Mouse (Mus musculus) cerebellum, postnatal 25 days (tissue): ENCODE results near the gene Spata2l.
"Not testable (repeated sequence)": the region's sequence is repeated elsewhere in the genome, so short reads cannot be mapped to it uniquely, and the experiment has no call there.

Source experiments
- DNase-seq, 2 experiments: peaks; one replicate each; pipeline ENCODE4 v3.0.0; 2021; ENCODE audit warnings: mixed read lengths in 2 of 2

The Spata2l gene

GRCm38 (mm10) chr8:123245543-123245942, 9.5 kb upstream of the Spata2l start:
- DNase-seq, result no peak

GRCm38 (mm10) chr8:123244382-123244781, 8.3 kb upstream of the Spata2l start:
- DNase-seq, result no peak

- DNase-seq, result no peak
These were observed 7.0 kb upstream of the Spata2l start for GRCm38 (mm10) chr8:123243053-123243452.

GRCm38 (mm10) chr8:123242107-123242923, 6.3 kb upstream of the Spata2l start:
- DNase-seq, result no peak

- no peak for DNase-seq
These were observed 3.4 kb upstream of the Spata2l start for GRCm38 (mm10) chr8:123239398-123239797.

- peak; percentile 56 to 66 for DNase-seq
These were observed 1.0 kb downstream of the Spata2l start for GRCm38 (mm10) chr8:123234918-123235519.

GRCm38 (mm10) chr8:123233760-123234159, 2.3 kb downstream of the Spata2l start:
- DNase-seq, result no peak

GRCm38 (mm10) chr8:123233300-123233699, 2.7 kb downstream of the Spata2l start:
- no peak for DNase-seq

GRCm38 (mm10) chr8:123232553-123232952, 3.5 kb downstream of the Spata2l start:
- no peak for DNase-seq

GRCm38 (mm10) chr8:123231742-123232141, 4.3 kb downstream of the Spata2l start:
- DNase-seq, result no peak

- DNase-seq, result not testable (repeated sequence)
These were observed 5.7 kb downstream of the Spata2l start for GRCm38 (mm10) chr8:123230326-123230725.

GRCm38 (mm10) chr8:123228416-123228815, 7.6 kb downstream of the Spata2l start:
- no peak for DNase-seq

- peak; percentile 95 to 97 for DNase-seq
These were observed 11.5 kb downstream of the Spata2l start, which contains the start of gene Cdk10 for GRCm38 (mm10) chr8:123224278-123225266. Gene Cdk10, plus strand, starts transcription at chr8:123224842.

- DNase-seq, result no peak
These were observed 15.1 kb downstream of the Spata2l start for GRCm38 (mm10) chr8:123220917-123221316.

GRCm38 (mm10) chr8:123215430-123215829, 20.6 kb downstream of the Spata2l start:
- no peak for DNase-seq

GRCm38 (mm10) chr8:123213118-123213772, 22.8 kb downstream of the Spata2l start:
- DNase-seq, result no peak

GRCm38 (mm10) chr8:123212321-123213117, 23.5 kb downstream of the Spata2l start, which contains the start of the genes Chmp1a and Spata33:
Gene Chmp1a, minus strand, starts transcription at chr8:123212763.
Gene Spata33, plus strand, starts transcription at chr8:123212832.
- peak; percentile 89 to 93 for DNase-seq

GRCm38 (mm10) chr8:123211876-123212275, 24.2 kb downstream of the Spata2l start:
- no peak for DNase-seq

GRCm38 (mm10) chr8:123203571-123203970, 32.5 kb downstream of the Spata2l start:
- no peak for DNase-seq

- peak; percentile 71 to 85 for DNase-seq
These were observed 33.7 kb downstream of the Spata2l start for GRCm38 (mm10) chr8:123202288-123202687.

GRCm38 (mm10) chr8:123199864-123200263, 36.2 kb downstream of the Spata2l start:
- peak in 1 of 2 experiments; percentile 1 for DNase-seq
